Mouse (Mus musculus): ENCODE measurements at regions not wholly inside any gene's neighbourhood (a gene's known extent, or its start where the extent isn't known, plus 50 kb on each side); places are given as distances from the start of the nearest gene placed in this dataset.
"Not testable (repeated sequence)": the region's sequence is repeated elsewhere in the genome, so short reads cannot be mapped to it uniquely, and the experiment has no call there.

DNA sequence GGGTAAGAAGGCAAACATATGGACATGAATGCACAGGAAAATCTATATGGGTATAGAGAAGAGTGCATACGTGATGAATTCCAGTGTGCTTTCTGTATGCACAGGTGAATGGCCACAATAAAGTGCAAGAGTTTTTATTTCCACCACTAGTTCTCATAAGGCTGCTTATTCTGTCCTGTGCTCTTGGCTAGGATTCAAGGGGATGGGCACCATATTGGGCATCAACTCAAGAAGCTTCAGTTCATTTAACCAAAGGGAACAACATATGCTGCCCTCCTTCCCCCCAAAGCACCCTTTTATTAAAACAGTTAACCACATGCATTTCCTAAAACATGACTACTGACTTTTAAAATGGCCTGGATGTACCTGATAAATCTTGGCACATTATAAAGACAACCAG lies 356.2 kb downstream of the Fut8 start:
- ATAC-seq: no peak

DNA sequence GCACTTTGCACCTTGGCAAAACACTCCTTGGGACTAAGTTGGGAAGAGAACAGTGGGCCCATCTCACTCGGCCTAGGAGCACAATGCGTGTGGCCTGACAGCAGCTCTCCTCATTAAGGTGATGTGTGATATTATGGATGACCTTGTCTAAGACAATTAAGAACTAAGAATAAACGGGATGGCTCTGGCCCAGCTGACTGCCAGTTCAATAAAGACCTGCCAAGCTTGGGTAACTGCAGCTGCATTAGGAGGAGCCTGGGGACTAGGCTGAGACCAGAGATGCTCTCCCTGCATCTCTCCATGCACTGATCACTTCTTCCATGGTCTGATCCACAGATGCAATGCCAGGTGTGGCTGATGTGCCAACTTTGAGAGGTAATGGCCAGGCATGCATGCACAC lies 356.7 kb downstream of the Fut8 start:
- ATAC-seq: no peak

DNA sequence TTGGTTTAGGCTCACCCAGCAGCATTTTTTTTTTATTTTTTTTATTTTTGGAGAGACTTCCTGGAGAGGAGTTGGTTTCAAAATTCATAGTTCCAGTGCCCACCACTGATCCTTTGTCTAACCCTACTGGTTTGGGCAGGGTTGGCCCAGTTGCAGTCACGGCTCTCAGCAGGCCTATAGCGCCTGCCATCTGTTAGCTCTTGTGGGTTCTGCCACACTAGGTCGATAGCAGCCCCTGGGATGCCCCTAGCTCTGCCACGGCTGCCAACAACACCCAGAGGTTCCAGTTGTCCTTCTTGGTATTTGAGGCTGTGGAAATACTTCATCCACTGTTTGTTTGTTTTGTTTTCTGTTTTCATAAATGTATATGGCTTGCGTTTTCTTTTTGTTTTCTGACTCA lies 357.9 kb downstream of the Fut8 start:
- no peak for ATAC-seq

GRCm38 (mm10) chr12:77596676-77597075 lies 358.8 kb downstream of the Fut8 start:
- ATAC-seq: no peak

DNA sequence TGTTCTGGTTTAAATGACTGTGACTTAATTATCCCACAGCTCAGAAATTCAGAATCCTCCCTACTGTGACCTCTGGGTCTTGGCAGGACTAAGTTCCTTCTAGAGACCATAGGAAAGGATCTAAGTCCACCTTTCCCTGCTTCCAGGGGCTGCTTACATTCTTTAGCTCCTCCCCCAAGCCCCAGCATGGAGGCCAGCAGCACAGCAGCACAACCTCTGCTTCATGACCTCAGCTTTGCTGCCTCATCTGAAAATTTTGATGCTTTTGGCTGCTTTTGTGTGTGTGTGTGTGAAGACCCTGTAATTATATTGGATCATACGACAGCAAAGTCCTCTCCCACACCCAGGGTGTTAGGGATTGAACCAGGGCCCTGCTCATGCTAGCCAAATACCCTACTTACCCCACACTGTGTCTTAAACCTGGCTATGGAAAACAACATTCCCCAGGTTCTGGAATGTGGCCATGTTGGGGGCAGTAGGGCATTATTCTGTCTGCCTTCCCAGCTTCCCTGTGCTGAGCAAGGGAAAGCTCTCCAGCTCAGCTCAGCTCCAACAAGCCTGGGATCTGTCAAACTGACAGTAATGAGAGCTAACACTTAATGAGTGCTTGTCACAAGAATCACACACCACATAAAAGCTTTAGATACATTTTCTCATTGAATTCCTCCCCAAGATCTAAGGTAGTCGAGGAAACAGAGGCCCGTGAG lies 359.9 kb downstream of the Fut8 start:
- no peak for ATAC-seq

DNA sequence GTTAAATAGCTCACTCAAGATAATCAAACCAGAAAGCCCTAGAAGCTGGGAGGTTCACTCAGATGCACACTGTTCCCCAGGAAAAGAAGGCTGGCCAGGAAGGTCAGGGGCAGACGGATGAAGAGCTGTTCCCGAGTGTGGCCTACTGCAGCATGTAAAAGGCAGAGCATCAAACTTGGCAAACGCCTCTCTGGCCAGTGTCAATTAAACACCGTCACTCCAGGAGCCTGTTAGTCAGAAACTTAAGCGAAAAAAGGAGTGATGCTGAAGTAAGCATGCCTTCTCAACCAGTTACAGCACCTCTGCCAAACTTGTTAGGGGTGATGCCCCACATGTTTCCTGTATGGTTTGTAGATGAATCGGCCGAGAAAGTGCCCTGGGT lies 360.4 kb downstream of the Fut8 start:
- ATAC-seq: no peak

GRCm38 (mm10) chr12:77599391-77599790 lies 361.5 kb downstream of the Fut8 start:
- no peak for ATAC-seq

- ATAC-seq: no peak
These were observed 366.0 kb downstream of the Fut8 start for GRCm38 (mm10) chr12:77603832-77604501.

- no peak for ATAC-seq
These were observed 379.6 kb downstream of the Fut8 start for GRCm38 (mm10) chr12:77617552-77617951.

DNA sequence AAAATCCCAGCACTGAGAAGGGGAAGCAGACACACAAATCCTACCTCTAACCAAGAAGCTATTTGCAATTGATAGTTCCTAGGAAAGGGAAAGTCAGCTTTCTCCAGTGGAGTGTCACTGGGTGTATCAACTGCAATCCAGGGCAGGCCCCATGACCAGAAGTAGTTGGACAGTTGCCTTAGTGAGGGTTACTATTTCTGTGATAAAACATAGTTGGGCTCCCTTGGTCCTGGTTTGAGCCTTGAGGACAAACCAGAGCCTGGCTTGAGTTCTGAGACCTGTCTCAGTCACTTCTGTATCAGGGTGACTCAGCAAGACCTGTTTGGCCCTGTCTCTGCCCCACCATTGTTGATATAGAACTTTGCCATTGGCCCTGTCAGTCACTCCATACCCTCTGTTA lies 384.3 kb downstream of the Fut8 start:
- ATAC-seq: no peak

DNA sequence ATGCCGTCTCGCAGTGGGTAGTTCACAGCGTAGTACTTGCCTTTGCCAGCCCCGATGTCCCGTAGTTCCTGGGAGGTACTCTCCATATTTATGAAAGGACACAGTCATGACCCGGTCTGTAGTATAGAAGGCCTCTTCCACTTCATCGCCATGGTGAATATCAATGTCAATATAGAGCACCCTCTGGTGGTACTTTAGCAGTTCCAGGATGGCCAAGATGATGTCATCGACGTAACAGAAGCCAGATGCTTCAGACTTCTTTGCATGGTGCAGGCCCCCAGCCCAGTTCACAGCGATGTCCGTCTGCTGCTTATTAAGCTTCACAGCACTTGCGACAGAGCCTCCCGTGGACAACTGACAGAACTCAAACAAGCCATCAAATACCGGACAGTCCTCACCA lies 386.4 kb downstream of the Fut8 start:
- ATAC-seq: not testable (repeated sequence)

DNA sequence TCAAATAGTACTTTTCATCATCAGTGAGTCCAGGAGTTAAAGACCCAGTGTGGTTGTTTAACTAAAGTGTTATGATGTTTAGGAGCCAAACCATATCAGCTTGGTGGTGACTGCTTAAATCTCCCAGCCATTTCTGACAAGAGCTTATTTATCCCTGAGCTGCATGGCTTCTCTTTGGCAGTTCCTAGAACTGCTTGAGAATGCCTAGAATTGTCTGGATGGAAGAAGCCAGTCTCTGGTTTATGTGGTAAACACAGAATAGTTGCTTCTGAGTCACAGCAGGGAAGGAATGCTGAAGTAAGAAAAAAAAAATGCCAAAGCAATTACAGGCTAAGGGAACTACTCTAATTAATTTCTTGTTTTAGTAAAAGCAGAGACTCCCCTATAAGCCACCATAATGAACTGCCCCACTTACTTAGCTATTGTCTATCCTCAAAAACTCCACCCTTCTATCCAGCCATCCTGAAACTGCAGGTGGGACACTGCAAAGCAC lies 390.5 kb downstream of the Fut8 start:
- no peak for ATAC-seq

- ATAC-seq: no peak
These were observed 396.2 kb downstream of the Fut8 start for GRCm38 (mm10) chr12:77633981-77634650.

DNA sequence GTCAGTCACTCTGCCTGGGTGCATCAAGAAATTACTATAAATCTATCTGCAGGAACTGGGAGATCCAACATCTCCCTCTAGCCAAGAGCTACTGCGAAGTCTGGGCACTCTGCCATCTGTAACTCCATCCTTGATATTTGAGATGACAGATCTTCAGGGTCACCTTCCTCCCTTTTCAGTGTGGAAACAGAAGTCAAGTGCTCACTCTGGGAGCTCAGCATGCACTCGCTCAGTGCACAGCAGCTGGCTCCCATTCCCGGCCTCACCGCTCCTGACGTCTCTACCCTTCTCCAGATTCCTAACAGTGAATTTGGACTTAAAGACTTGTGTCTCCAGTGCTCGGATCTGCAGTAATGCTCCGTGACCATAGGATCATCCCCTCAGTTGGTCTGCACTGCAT lies 400.3 kb downstream of the Fut8 start:
- ATAC-seq: no peak

- no peak for ATAC-seq
These were observed 404.4 kb downstream of the Fut8 start for GRCm38 (mm10) chr12:77642336-77642735.

GRCm38 (mm10) chr12:77647841-77648240 lies 409.9 kb downstream of the Fut8 start:
- no peak for ATAC-seq

DNA sequence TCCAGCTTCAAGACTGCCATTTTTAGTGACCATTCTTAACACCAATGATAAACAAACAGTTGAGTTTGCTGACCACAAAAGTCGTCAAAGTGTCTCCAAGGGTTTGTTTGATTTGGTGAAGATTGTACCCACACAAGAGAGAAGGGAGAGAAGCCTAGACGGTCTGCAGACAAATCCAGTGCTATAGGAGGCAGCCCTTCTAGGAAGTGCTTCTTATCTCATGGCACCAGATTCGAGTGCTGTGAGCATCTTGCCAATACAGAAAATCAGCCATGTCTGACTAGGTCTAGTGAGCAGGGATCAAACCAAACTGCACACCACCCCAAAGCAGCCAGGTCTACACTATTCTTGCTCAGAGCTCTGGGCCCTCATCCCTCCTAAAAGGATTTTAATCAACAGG lies 416.4 kb downstream of the Fut8 start:
- no peak for ATAC-seq

DNA sequence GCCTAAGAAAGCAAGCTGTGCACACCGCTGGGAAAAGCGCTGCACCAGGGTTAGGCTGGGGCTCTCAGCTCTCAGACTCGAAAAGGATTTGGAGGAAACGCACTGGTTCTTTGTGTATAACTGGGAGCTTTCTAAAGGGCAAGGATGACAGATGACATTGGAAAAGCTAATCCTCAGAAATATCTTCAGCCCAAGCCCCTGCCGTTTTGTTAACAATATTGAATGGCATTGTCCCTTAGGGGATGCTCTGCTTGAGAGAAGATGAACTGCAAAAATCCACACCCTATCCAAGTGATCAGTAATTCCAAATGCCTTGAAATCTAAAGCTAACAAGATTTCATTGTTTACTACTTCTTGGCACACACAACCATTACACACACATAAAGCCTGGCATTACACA lies 419.1 kb downstream of the Fut8 start:
- no peak for ATAC-seq

- no peak for ATAC-seq
These were observed 420.0 kb downstream of the Fut8 start for GRCm38 (mm10) chr12:77657878-77658277.

- ATAC-seq: no peak
These were observed 425.3 kb downstream of the Fut8 start for GRCm38 (mm10) chr12:77663180-77663579.

DNA sequence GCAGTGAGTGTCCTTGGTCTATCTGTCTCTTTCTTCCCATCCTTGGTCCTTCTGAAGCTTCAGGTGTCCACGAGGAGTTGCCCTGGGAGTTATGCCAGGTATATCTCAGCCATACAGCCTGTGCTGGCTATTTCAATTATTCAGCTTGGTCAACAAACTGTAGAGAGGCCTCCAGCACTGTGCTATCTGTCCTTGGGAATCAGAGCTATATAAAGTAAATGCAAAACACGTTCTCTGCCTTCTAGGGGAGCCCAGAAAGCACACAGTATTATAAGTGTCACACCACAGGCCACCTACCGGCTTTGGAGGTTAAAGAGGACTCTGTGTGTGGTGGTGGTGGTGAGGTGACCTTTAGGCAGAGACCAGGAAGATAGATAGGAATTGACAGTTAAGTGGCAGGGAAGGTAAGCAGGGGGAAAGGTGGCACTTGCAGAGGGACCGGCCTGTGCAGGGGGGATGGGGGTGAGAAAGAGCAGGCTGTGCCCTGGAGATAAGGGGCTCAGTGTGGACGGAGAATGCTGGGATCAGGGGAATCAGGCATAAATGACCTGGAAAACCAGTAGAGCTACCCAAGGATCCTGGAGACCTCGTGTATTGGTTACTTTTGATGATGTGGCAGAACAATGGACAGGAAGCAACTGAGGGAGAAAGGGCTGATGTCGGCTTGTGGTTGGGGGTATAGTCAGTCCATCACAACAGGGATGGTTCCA lies 425.9 kb downstream of the Fut8 start:
- ATAC-seq: no peak

- peak; percentile 82 for ATAC-seq
These were observed 428.5 kb downstream of the Fut8 start for GRCm38 (mm10) chr12:77666411-77666810.

- no peak for ATAC-seq
These were observed 429.4 kb downstream of the Fut8 start for GRCm38 (mm10) chr12:77667151-77667874.

All from inflammation-experienced regulatory T-cells, adult 6 months (primary cell).